Mouse (Mus musculus) forebrain, embryonic 13.5 days (tissue): Measurements from ENCODE around the gene Ak2. TPM values are rescaled to one million over a fixed set of nuclear protein-coding genes. Genes with fewer than 3 reads are reported as not detected.

Experiments used
- ATAC-seq: fragments of 200-750 bp; cut with Nextera tagmentation; 2 replicates; pipeline ENCODE4 v1.8.0; 2017
- H3K27ac ChIP-seq: fragments of 300-500 bp; sonication (generic); 2 replicates; pipeline ENCODE4 v1.5.1; 2015; ENCODE audit warnings: inconsistent platforms, mild to moderate bottlenecking, moderate library complexity
- H3K27me3 ChIP-seq: fragments of 300-500 bp; sonication (generic); 2 replicates; pipeline ENCODE4 v1.6.1; 2015; ENCODE audit warnings: mild to moderate bottlenecking, inconsistent platforms
- H3K36me3 ChIP-seq: fragments of 300-500 bp; sonication (generic); 2 replicates; pipeline ENCODE4 v1.6.1; 2015; ENCODE audit warnings: mild to moderate bottlenecking, inconsistent platforms; ENCODE audit not compliant: poor library complexity, severe bottlenecking
- H3K4me1 ChIP-seq: fragments of 300-500 bp; sonication (generic); 2 replicates; pipeline ENCODE4 v1.6.1; 2015; ENCODE audit warnings: inconsistent platforms
- H3K4me2 ChIP-seq: fragments of 300-500 bp; sonication (generic); 2 replicates; pipeline ENCODE4 v1.6.1; 2015; ENCODE audit warnings: inconsistent platforms, mild to moderate bottlenecking, moderate library complexity
- H3K4me3 ChIP-seq: fragments of 300-500 bp; sonication (generic); 2 replicates; pipeline ENCODE4 v1.5.1; 2015; ENCODE audit warnings: mild to moderate bottlenecking, inconsistent platforms
- H3K9ac ChIP-seq: fragments of 300-500 bp; sonication (generic); 2 replicates; pipeline ENCODE4 v1.6.1; 2015; ENCODE audit warnings: mild to moderate bottlenecking, inconsistent platforms
- H3K9me3 ChIP-seq: fragments of 300-500 bp; sonication (generic); replicated peaks from 2 replicates; pipeline ENCODE4 v1.6.1; 2016; ENCODE audit warnings: inconsistent platforms
- WGBS: fragments of 180-500 bp; shearing (Covaris S2); methylation state at CpG from one replicate; pipeline ENCODE4 v1.1.7; 2015; 5-methylcytosine and 5-hydroxymethylcytosine counted together
- polyA plus RNA-seq: library from polyadenylated mRNA; unstranded; fragments of >200 nt; fragmentation: Nextera tagmentation; extraction: Ambion mirVana; gene quantifications from 2 replicates; pipeline ENCODE4 v1.2.1, GENCODE M21; 2015

Gene Ak2
- 155 and 166 TPM in 2 replicates for polyA plus RNA-seq

GRCm38 (mm10) chr4:128991500-128992008 is at the start of gene Ak2:
Gene Ak2, plus strand, starts transcription at chr4:128991958.
- ATAC-seq = no peak
- no peaks in the 10 kb centered on the region for H3K9me3 ChIP-seq
- peak within 1 kb of the TSS; percentile 83; the same call in 1 of the 2 replicates for H3K4me2 ChIP-seq
- 0 out of 2 replicates have a peak, but pooled peaks cover 3% of the 10 kb centered on the region for H3K36me3 ChIP-seq
- WGBS = 95% methylated on average over 9 of the region's 9 CpGs
- H3K4me1 ChIP-seq = peaks cover 14% of the 10 kb centered on the region
- H3K27me3 ChIP-seq = peaks cover 4% of the 10 kb centered on the region; the same call in 1 of the 2 replicates
- H3K4me3 ChIP-seq = no peak within 1 kb of the TSS
- H3K27ac ChIP-seq = no peak within 1 kb of the TSS
- no peak within 1 kb of the TSS for H3K9ac ChIP-seq

DNA sequence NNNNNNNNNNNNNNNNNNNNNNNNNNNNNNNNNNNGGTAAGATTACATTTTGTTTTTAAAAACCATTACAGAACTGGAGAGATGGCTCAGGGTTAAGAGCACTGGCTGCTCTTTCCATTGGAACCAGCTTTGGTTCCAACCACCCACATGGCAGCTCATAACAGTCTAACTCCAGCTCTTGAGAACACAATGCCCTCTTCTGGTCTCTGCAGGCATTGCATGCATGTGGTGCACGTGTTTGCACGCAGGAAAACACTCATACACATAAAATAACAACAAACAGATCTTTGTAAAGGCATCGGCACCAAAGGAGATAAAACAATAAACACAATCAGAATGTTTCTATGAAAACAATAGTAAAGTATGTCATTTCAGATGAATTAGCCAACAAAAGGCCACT is 49.4 kb upstream of the Ak2 start:
- Histone ChIP-seq H3K9ac (no peak overlapping the region), H3K4me2 (no peak overlapping the region), H3K4me1 (peaks cover 2% of the 10 kb centered on the region; the same call in 1 of the 2 replicates), H3K4me3 (no peak overlapping the region), H3K27me3 (no peaks in the 10 kb centered on the region), H3K27ac (no peak overlapping the region), H3K9me3 (no peaks in the 10 kb centered on the region), H3K36me3 (no peaks in the 10 kb centered on the region)
- 49% methylated on average over 3 of the region's 3 CpGs for WGBS
- ATAC-seq = no peak

GRCm38 (mm10) chr4:128946736-128947135 is 45.0 kb upstream of the Ak2 start:
- Histone ChIP-seq H3K4me2 (no peak overlapping the region), H3K9ac (no peak overlapping the region), H3K27me3 (0 out of 2 replicates have a peak, but pooled peaks cover 3% of the 10 kb centered on the region), H3K4me1 (peaks cover 6% of the 10 kb centered on the region; the same call in 1 of the 2 replicates), H3K36me3 (no peaks in the 10 kb centered on the region), H3K27ac (no peak overlapping the region), H3K4me3 (no peak overlapping the region), H3K9me3 (no peaks in the 10 kb centered on the region)
- ATAC-seq = no peak
- 86% methylated on average over 9 of the region's 9 CpGs for WGBS

DNA sequence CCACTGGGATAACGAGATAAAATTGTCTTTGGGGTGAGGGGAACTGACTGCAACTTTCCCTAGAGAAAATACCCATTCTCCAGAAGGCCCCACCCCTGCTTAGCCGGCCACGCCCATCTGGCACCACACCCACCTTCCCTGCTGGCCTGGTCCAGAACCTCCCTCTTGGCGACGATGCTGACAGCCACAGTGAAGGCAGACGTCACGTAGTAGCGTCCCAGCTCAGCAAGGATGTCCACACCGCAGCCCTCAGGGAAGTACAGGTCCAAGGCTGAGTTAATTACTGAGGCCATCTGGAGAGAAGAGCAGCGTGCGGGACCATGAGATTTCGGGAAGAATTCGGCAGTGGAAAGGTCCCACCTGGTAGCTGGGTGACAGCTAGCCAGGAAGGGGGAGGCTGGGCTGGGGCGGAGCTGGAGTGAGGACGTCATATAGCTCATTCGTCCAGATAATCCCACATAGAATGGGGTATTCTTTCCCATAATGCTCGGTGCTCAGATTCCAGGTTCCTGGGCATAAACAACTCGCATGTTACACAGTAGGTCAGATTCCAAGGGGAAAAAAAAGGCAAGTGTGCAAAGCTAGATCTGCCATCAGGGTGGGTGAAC is 44.3 kb upstream of the Ak2 start:
- Histone ChIP-seq H3K9me3 (no peaks in the 10 kb centered on the region), H3K27ac (no peak overlapping the region), H3K36me3 (no peaks in the 10 kb centered on the region), H3K4me1 (peaks cover 6% of the 10 kb centered on the region; the same call in 1 of the 2 replicates), H3K27me3 (0 out of 2 replicates have a peak, but pooled peaks cover 3% of the 10 kb centered on the region), H3K4me3 (no peak overlapping the region), H3K9ac (no peak overlapping the region), H3K4me2 (peak overlapping the region; percentile 24; the same call in 1 of the 2 replicates)
- WGBS = 17% methylated on average over 18 of the region's 18 CpGs
- no peak for ATAC-seq

DNA sequence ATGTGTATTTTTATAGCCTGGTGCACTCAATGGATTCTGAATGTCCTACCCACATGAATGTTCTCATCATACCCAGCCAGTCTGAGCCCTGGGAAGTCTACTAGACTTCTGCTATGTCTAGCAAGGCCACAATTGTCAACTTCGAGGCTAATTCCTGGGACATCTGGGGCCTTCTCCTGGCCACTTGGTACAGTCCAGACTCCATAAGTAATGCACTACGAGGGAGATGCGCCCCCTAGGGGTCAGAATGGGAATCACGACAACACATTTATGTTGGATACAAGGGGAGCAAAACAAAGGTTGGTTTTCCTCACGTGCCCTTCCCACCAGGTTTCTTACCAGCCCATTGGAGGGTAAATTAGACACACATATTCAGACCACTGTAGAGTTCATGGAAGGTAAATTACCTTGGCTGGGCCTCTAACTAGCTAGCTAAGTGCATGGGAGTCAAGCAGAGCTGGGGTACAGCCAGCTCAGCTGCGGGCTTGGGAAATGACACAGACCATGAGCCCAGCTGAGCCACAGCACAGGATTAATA is 43.6 kb upstream of the Ak2 start:
- Histone ChIP-seq H3K9ac (no peak overlapping the region), H3K4me3 (no peak overlapping the region), H3K27ac (no peak overlapping the region), H3K4me2 (no peak overlapping the region), H3K36me3 (no peaks in the 10 kb centered on the region), H3K9me3 (no peaks in the 10 kb centered on the region), H3K4me1 (peaks cover 6% of the 10 kb centered on the region; the same call in 1 of the 2 replicates), H3K27me3 (0 out of 2 replicates have a peak, but pooled peaks cover 3% of the 10 kb centered on the region)
- 35% methylated on average over 6 of the region's 6 CpGs for WGBS
- no peak for ATAC-seq

GRCm38 (mm10) chr4:128949470-128950005 is 42.2 kb upstream of the Ak2 start:
- Histone ChIP-seq H3K9me3 (no peaks in the 10 kb centered on the region), H3K4me3 (no peak overlapping the region), H3K9ac (no peak overlapping the region), H3K36me3 (no peaks in the 10 kb centered on the region), H3K27me3 (0 out of 2 replicates have a peak, but pooled peaks cover 3% of the 10 kb centered on the region), H3K27ac (no peak overlapping the region), H3K4me1 (peaks cover 6% of the 10 kb centered on the region; the same call in 1 of the 2 replicates), H3K4me2 (no peak overlapping the region)
- no peak for ATAC-seq
- 43% methylated on average over 15 of the region's 15 CpGs for WGBS

DNA sequence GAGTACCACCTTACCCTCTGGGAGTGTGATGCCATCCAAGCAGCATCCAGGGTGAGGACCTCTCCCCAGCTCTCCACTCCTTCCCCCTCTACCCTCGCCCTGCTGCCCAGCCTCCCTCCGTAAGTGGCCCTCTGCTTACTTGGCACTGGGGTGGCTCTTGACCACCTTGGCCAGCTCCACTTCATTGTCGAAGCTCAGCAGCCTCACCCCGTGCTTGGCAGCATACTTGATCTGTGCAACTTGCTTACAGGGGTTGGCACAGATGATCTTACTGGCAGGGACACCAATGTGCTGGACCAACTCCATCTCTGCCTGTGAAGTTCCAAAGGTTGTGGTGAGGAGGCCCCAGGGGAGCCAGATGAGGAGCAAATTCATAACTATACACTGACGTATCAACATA is 41.3 kb upstream of the Ak2 start:
- no peak for ATAC-seq
- Histone ChIP-seq H3K4me1 (peaks cover 13% of the 10 kb centered on the region; the same call in 1 of the 2 replicates), H3K27ac (no peak overlapping the region), H3K4me2 (no peak overlapping the region), H3K9ac (no peak overlapping the region), H3K4me3 (no peak overlapping the region), H3K27me3 (0 out of 2 replicates have a peak, but pooled peaks cover 3% of the 10 kb centered on the region), H3K36me3 (no peaks in the 10 kb centered on the region), H3K9me3 (no peaks in the 10 kb centered on the region)
- WGBS = 85% methylated on average over 5 of the region's 5 CpGs

DNA sequence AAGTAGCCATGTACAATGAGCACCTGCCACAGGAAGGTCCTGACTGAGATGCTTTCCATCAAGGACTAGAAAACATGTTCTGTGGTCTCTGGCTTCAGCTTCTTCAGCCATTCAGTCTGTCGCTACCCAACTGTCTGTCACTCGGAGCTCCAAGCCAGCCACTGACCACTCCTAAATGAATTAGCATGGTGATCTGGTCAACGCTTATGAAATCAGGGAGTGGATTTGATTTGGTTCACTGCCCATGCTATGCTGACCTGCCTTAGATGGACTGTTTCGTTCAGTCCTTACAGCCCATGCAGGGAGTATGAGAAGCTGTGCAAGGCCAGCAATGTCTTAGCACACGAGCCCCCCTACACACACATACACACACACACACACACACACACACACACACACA is 37.9 kb upstream of the Ak2 start:
- H3K27me3 ChIP-seq = 0 out of 2 replicates have a peak, but pooled peaks cover 1% of the 10 kb centered on the region
- H3K27ac ChIP-seq = no peak overlapping the region
- no peak overlapping the region for H3K4me3 ChIP-seq
- 86% methylated on average over 5 of the region's 5 CpGs for WGBS
- no peak overlapping the region for H3K9ac ChIP-seq
- ATAC-seq = no peak
- H3K4me2 ChIP-seq = no peak overlapping the region
- peaks cover 25% of the 10 kb centered on the region for H3K4me1 ChIP-seq
- no peaks in the 10 kb centered on the region for H3K36me3 ChIP-seq
- no peaks in the 10 kb centered on the region for H3K9me3 ChIP-seq

DNA sequence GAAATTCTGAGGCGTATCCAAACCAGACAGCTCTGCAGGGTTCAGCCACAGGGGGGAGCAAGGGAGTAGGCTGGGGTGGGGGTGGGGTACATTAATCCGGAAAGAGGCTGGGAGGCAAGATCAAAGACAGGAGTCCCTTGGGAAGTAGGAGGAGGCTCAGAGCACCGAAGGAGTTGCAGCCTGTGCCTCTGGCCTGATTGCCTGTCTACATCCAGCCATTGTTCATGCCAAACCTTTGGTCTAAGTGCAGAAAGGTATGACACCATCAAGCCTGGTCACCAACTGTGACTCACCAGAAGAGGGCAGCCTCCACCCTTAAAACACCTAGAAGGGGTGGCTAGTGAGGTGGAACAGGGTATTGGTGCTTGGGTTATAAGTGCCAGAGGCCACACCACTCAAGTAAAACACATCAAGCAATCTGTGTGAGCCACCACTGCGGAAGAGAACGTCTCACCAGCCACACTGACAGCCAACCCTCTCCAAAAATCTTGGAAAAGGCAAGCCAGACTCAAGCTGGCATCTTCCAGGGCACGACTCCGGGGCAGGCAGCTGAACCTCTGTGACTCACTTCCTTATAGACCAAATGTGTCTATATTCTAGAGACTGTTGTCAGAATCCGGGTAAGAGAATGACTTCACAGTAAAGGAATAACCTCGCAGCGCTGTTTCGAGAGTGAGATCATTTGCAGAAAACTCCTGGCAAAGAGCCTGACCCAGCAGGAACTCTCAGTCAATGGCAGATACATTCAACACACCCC is 34.4 kb upstream of the Ak2 start:
- Histone ChIP-seq H3K4me3 (no peak overlapping the region), H3K27ac (no peak overlapping the region), H3K9me3 (no peaks in the 10 kb centered on the region), H3K27me3 (peaks cover 17% of the 10 kb centered on the region), H3K9ac (no peak overlapping the region), H3K4me2 (no peak overlapping the region), H3K36me3 (no peaks in the 10 kb centered on the region), H3K4me1 (peaks cover 46% of the 10 kb centered on the region)
- ATAC-seq = no peak
- WGBS = 46% methylated on average over 11 of the region's 11 CpGs

DNA sequence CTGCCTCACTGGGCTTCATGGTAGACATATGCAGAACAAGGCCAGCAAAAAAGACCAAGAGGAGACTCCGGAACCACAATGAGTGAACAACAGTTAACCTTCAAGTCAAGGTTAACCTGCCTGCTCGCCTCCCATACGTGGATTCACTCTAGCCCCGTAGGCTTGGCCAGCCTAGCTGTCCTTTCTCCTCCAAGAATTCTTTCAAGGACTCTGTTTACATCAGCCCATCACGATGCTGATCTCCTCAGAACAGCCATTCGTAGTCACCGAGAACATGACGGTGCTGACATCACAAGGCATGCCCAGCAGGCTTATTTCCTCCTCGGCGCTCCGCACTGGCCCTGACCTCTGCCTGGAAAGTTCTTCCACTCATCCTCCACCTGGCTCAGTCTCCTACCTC is 33.6 kb upstream of the Ak2 start:
- ATAC-seq = no peak
- 84% methylated on average over 11 of the region's 11 CpGs for WGBS
- Histone ChIP-seq H3K36me3 (no peaks in the 10 kb centered on the region), H3K4me3 (no peak overlapping the region), H3K27me3 (peaks cover 17% of the 10 kb centered on the region), H3K27ac (no peak overlapping the region), H3K4me1 (peaks cover 52% of the 10 kb centered on the region), H3K4me2 (no peak overlapping the region), H3K9ac (no peak overlapping the region), H3K9me3 (no peaks in the 10 kb centered on the region)

GRCm38 (mm10) chr4:128958849-128959248 is 32.9 kb upstream of the Ak2 start:
- Histone ChIP-seq H3K4me1 (peaks cover 54% of the 10 kb centered on the region), H3K9ac (no peak overlapping the region), H3K4me2 (no peak overlapping the region), H3K36me3 (no peaks in the 10 kb centered on the region), H3K9me3 (no peaks in the 10 kb centered on the region), H3K27me3 (peaks cover 17% of the 10 kb centered on the region), H3K4me3 (no peak overlapping the region), H3K27ac (no peak overlapping the region)
- WGBS = 34% methylated on average over 8 of the region's 8 CpGs
- no peak for ATAC-seq

- Histone ChIP-seq H3K4me2 (no peak overlapping the region), H3K4me3 (no peak overlapping the region), H3K4me1 (peaks cover 54% of the 10 kb centered on the region), H3K27me3 (peaks cover 22% of the 10 kb centered on the region), H3K27ac (no peak overlapping the region), H3K9me3 (no peaks in the 10 kb centered on the region), H3K9ac (no peak overlapping the region), H3K36me3 (no peaks in the 10 kb centered on the region)
- 86% methylated on average over 17 of the region's 17 CpGs for WGBS
- ATAC-seq = no peak
Measured at GRCm38 (mm10) chr4:128959676-128960075, 32.1 kb upstream of the Ak2 start.
